Comparison of ENCODE assay signal across 25 mouse cellular contexts in the genomic region with DNA sequence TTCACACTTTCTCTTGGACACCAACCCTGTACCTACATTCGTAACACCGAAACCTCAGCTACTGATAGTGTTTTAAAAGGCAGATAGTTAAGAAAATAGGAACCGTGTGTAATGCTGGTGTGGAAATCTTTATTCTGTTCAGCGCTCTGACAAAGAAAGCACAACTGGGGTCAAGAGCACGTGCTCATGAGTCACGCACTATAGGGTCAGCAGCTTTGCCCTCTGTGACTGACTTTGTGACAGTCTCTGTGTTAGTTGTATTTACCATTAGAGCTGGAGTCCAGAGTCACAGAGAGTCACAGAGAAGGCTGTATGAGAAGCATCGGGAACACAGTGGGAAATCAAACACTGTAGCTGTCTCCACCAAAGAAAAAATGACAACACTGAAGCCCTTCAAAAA. TPM values are rescaled to one million over a fixed set of nuclear protein-coding genes. Genes with fewer than 3 reads are reported as not detected.
"Had no signal": no experiment of that assay in that cellular context is flagged by ENCODE, and none has a peak within 500 bp of the region (broad histone marks: within the 10 kb centered on the region; RNA-seq: fewer than 3 reads in every experiment).

No protein-coding gene starts in this region.

- H3K4me1 ChIP-seq: midbrain, embryonic 13.5 days had no signal

- DNase-seq: kidney, adult 18-20 months; kidney, adult 9 months; kidney, postnatal 25 days; layer of hippocampus, adult 9-11 months; liver; lung, adult 2 months; lung, postnatal 14 days; retina, postnatal 1 day; right cerebral cortex, postnatal 25 days; thymus, adult 18-20 months; thymus, postnatal 36 days had no signal

- H3K36me3 ChIP-seq: limb, embryonic 10.5 days; limb, embryonic 13.5 days; midbrain, embryonic 10.5 days; midbrain, embryonic 13.5 days; neural tube, embryonic 13.5 days had no signal

- ATAC-seq: midbrain, embryonic 13.5 days; midbrain, embryonic 16.5 days had no signal

- H3K4me2 ChIP-seq: limb, embryonic 13.5 days; midbrain, embryonic 13.5 days; neural tube, embryonic 13.5 days had no signal

- H3K4me3 ChIP-seq: layer of hippocampus, adult 2 months; limb, embryonic 10.5 days; limb, embryonic 13.5 days; megakaryocyte, embryonic 14.5 days; midbrain, embryonic 10.5 days; midbrain, embryonic 13.5 days; neural tube, embryonic 13.5 days had no signal

- H3K9ac ChIP-seq: limb, embryonic 13.5 days; liver, embryonic 14.5 days; midbrain, embryonic 13.5 days; neural tube, embryonic 13.5 days had no signal

- H3K9me3 ChIP-seq: limb, embryonic 10.5 days; limb, embryonic 13.5 days; midbrain, embryonic 10.5 days; midbrain, embryonic 13.5 days; neural tube, embryonic 13.5 days had no signal

- H3K27ac ChIP-seq: kidney, postnatal 0 days; layer of hippocampus, adult 2 months; limb, embryonic 10.5 days; limb, embryonic 13.5 days; liver, embryonic 14.5 days; midbrain, embryonic 10.5 days; midbrain, embryonic 13.5 days; neural tube, embryonic 13.5 days had no signal

- H3K27me3 ChIP-seq: limb, embryonic 13.5 days; midbrain, embryonic 13.5 days; neural tube, embryonic 13.5 days had no signal

RNA-seq across cellular contexts. Expression of a gene that starts 27.5 kb away (rescaled TPM):
- total RNA-seq: layer of hippocampus, postnatal 25 days; left cerebral cortex, postnatal 25 days; neutrophil, adult 5-6 weeks had no signal
- polyA plus RNA-seq: kidney, postnatal 0 days; lung, embryonic 16.5 days; midbrain, embryonic 10.5 days; midbrain, embryonic 13.5 days; midbrain, embryonic 16.5 days; neural tube, embryonic 13.5 days had no signal
